Mouse (Mus musculus) thymus, adult 2 months (tissue): ENCODE data around the gene Arsj. TPM values are rescaled to one million over a fixed set of nuclear protein-coding genes. Genes with fewer than 3 reads are reported as not detected.

Experiments
- DNase-seq: peaks from one replicate; pipeline ENCODE4 v3.0.0; 2021
- H3K27ac ChIP-seq: fragments of 200-500 bp; 2 replicates; pipeline ENCODE4 v1.5.1; 2012; ENCODE audit warnings: low read length, control low read depth; ENCODE audit not compliant: control insufficient read depth, insufficient read depth
- H3K27me3 ChIP-seq: fragments of 200-500 bp; 2 replicates; pipeline ENCODE4 v1.6.1; 2012; ENCODE audit warnings: mild to moderate bottlenecking, low read length, moderate library complexity, mixed read lengths; ENCODE audit not compliant: control insufficient read depth, insufficient read depth
- H3K36me3 ChIP-seq: fragments of 200-500 bp; 2 replicates; pipeline ENCODE4 v1.6.1; 2012; ENCODE audit warnings: mild to moderate bottlenecking, low read length, moderate library complexity; ENCODE audit not compliant: control insufficient read depth, insufficient read depth
- H3K4me1 ChIP-seq: fragments of 200-500 bp; replicated peaks from 2 replicates; pipeline ENCODE4 v1.6.1; 2012; ENCODE audit warnings: low read length; ENCODE audit not compliant: control insufficient read depth, insufficient read depth
- H3K4me3 ChIP-seq: fragments of 200-500 bp; 2 replicates; pipeline ENCODE4 v1.5.1; 2012; ENCODE audit warnings: mild to moderate bottlenecking, low read length, control low read depth, moderate library complexity; ENCODE audit not compliant: control insufficient read depth, insufficient read depth
- CTCF ChIP-seq: fragments of 200-500 bp; IDR thresholded peaks from 2 replicates; pipeline ENCODE4 v1.5.1; 2012; ENCODE audit warnings: mild to moderate bottlenecking, control low read depth, low read length, moderate library complexity, borderline replicate concordance; ENCODE audit not compliant: control insufficient read depth, poor library complexity, insufficient read depth; ENCODE audit errors: extremely low read depth
- POLR2A ChIP-seq: fragments of 200-500 bp; IDR thresholded peaks from 2 replicates; pipeline ENCODE4 v1.6.1; 2012; ENCODE audit warnings: mild to moderate bottlenecking, low read length, control low read depth, moderate library complexity; ENCODE audit not compliant: control insufficient read depth, poor library complexity, insufficient read depth; ENCODE audit errors: extremely low read depth
- WGBS: fragments of 180-500 bp; shearing (Covaris S2); methylation state at CpG from one replicate; pipeline ENCODE4 v1.1.7; 2018; 5-methylcytosine and 5-hydroxymethylcytosine counted together
- polyA plus RNA-seq: library from polyadenylated mRNA; depleted of rRNA; stranded (reverse); fragments of >200 nt; gene quantifications from 2 replicates; pipeline ENCODE4 v1.2.3, GENCODE M21; 2012

Gene Arsj
- polyA plus RNA-seq, 1 experiment, result 0.05 TPM

DNA sequence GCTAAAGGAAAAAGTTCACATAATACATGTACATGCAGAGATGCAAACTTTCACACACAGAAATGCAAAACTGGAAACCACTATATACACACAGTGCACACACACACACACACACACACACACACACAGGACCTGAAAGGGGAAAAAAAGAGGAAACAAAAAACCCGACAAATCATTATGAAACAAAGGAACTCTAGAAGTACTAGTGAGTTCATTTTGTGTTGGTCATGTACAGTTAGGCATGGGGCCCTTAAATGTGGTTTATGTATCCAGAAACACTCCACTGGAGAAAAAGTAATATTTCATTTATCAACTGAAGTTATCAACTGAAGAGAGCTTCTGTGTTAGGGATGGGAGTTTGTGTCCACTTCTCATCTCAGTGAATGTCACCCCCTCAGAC lies 10.2 kb downstream of the Arsj start:
- Histone ChIP-seq H3K27me3 (no peaks in the 10 kb centered on the region), H3K27ac (no peak overlapping the region), H3K4me3 (no peak overlapping the region), H3K4me1 (no peaks in the 10 kb centered on the region), H3K36me3 (no peaks in the 10 kb centered on the region)
- WGBS, result 18% methylated on average over 1 of the region's 1 CpGs
- DNase-seq, result no peak
- TF ChIP-seq POLR2A (no peak), CTCF (no peak)

DNA sequence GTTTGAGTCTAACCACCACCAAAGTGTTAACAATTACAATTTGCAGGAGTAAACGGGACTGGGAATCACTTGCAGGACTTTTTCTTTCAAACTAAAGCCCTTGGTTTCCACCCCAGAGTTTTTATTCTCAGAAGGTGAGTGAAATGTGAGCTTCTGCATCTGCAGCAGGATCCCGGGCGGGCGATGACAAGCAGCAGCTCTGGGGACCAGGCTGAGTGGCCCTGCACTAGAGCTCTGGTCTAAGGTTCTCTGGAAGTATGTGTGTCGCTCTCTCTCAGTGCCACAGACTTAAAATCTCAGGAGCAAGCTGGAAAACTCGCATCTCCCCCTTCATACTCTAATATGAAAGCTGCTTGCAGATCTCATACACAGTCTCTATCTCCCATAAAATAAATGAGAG lies 15.8 kb downstream of the Arsj start:
- Histone ChIP-seq H3K4me3 (no peak overlapping the region), H3K36me3 (no peaks in the 10 kb centered on the region), H3K27me3 (no peaks in the 10 kb centered on the region), H3K4me1 (no peaks in the 10 kb centered on the region), H3K27ac (no peak overlapping the region)
- 87% methylated on average over 6 of the region's 6 CpGs for WGBS
- no peak for DNase-seq
- TF ChIP-seq CTCF, result no peak
- TF ChIP-seq POLR2A, result no peak

DNA sequence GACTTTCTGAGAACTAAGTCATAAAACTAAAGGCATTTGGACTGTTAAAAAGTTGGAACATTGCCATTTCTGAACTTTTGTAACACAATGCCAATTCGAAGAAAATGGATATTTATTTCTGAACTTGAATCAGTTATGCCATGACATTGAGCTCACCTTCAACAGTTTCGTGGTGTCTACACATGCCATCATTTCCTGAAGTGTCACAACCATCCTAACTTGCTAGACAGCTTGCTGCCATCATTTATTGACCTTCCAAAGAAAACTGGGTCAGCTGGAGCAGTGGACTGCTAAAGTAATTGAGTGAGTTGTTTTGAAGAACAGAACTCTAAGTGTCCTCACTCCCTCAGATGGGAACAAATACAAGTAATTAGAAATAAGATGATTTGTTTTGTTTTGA lies 16.2 kb downstream of the Arsj start:
- Histone ChIP-seq H3K4me3 (no peak overlapping the region), H3K4me1 (no peaks in the 10 kb centered on the region), H3K36me3 (no peaks in the 10 kb centered on the region), H3K27me3 (no peaks in the 10 kb centered on the region), H3K27ac (no peak overlapping the region)
- WGBS, result 58% methylated on average over 2 of the region's 2 CpGs
- no peak for TF ChIP-seq CTCF
- TF ChIP-seq POLR2A, result no peak
- no peak for DNase-seq

DNA sequence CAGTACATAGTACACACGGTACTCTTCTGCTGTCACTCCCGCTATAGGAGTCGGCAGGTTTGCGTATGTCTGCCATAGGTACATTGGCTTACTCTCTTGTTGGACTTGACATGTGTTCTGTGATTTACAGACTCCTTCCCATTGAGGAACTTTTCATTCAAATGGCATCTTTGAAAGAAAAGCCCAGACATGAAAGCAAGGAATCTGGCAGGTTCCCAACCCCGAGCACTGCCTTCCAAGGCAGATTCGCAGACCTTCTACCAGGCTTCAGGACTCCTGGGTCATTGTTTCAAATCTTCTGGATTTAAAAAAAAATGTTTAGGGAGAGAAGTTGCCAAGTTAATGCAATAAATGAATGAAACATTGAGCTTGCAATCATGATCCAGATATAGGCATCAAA lies 19.8 kb downstream of the Arsj start:
- DNase-seq, result no peak
- Histone ChIP-seq H3K4me1 (no peaks in the 10 kb centered on the region), H3K27me3 (no peaks in the 10 kb centered on the region), H3K27ac (no peak overlapping the region), H3K4me3 (no peak overlapping the region), H3K36me3 (no peaks in the 10 kb centered on the region)
- TF ChIP-seq CTCF (no peak), POLR2A (no peak)
- WGBS, result 97% methylated on average over 6 of the region's 6 CpGs

DNA sequence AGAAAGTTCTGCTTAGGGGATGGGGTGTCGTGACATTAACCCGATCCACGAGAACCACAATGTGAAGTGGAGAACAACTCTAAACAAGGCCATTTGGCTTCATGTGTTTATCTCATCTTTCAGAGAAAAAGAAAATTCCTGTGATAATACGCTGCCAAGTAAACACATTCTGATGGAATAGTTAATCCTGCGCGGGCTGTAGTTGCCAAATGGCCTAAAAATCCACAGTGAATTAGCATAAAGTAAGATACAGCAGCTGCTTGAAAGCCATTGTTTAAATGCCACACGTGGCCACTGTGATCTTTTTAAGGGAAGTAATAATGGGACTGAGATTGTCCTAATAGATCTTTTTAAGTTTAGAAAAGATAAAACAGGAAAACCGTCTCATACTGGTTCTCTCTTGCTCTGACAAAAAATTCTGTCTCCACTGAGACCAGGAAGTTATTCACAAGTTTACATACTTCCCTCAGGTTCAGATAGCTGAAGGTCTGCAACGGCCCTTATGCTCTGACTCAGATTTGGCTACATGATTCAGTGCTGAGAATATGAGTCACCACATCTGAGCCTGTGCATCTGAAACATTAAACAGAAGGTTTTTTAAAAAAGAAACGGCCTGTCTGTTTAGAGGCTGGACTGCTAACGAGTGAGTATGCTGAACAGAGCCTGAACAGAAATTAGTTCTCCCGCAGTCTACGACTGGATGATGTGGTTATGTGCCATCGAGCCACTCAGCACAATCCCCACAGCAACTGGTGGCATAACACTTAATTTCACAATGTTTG lies 21.4 kb downstream of the Arsj start:
- Histone ChIP-seq H3K4me1 (no peaks in the 10 kb centered on the region), H3K27ac (no peak overlapping the region), H3K27me3 (no peaks in the 10 kb centered on the region), H3K4me3 (no peak overlapping the region), H3K36me3 (no peaks in the 10 kb centered on the region)
- WGBS, result 73% methylated on average over 14 of the region's 14 CpGs
- no peak for TF ChIP-seq POLR2A
- TF ChIP-seq CTCF, result no peak
- no peak for DNase-seq

DNA sequence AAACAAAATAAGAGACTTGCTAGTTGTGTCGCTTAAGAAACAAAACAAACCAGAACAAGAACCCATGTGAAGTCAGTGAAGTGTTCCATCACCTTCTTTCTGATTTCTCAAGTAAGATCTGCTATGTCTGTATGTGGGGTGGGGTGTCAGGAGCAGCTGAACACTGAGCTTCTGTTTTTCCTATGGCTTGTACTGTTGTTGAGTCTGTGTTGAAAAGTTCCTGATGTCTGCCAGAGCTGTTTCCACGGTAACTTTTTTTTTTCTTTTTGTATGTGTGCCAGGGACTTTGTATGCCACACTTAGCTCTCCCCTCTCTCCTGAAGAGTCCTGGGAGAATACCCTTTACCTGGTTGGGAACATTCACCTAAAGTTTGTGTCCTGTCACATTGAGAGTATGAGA lies 34.0 kb downstream of the Arsj start:
- H3K27ac ChIP-seq, result no peak overlapping the region
- no peak overlapping the region for H3K4me3 ChIP-seq
- WGBS, result 76% methylated on average over 2 of the region's 2 CpGs
- H3K27me3 ChIP-seq, result no peaks in the 10 kb centered on the region
- H3K36me3 ChIP-seq, result no peaks in the 10 kb centered on the region
- DNase-seq, result no peak
- TF ChIP-seq POLR2A (no peak), CTCF (no peak)
- no peaks in the 10 kb centered on the region for H3K4me1 ChIP-seq
